Mouse (Mus musculus): Measurements from ENCODE around the gene Tpra1. TPM values are rescaled to one million over a fixed set of nuclear protein-coding genes. Genes with fewer than 3 reads are reported as not detected.

The Tpra1 gene
- polyA plus RNA-seq, 1 experiment from 2014 or later: 76.2 TPM

DNA sequence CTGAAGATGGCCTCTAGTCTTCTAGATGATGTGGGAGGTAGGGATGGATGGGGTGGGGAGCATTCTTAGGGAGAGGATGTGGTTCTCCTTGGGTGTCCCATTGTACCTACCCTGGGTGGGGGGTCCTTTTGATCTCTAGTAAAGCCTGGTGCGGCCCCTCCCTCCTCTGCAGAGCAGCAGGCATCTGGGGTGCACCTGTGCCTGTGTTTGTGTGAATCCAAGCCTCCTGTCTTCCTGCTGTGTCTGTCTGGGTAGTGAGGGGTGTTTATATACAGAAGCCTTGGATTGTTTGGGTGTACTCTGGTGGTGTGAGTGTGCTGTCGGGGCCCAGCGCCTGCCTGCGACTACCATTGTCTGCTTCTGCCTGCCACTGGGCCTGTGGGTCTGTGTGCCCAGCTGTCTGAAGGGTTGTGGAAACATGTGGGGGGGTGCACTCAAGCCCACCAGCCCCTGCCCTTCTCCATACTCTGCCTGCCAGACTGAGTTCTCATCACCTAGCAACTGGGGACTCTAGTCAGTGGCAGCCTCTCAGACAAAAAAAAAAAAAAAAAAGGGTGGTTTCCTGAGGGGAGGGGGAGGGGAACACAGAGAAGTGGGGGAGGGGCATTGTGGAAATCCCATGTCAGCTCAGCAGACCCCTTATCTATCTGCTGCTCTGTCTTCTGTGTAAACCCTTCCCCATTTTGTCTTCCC is 36.1 kb downstream of the Tpra1 start:
- Histone ChIP-seq H3K27me3 (0 out of 2 replicates have a peak, but pooled peaks cover 8% of the 10 kb centered on the region), H3K4me3 (replicated peaks) (no peak overlapping the region), H3K27ac (no peak overlapping the region), H3K4me2 (no peak overlapping the region), H3K36me3 (no peaks in the 10 kb centered on the region), H3K9me3 (no peaks in the 10 kb centered on the region), H3K9ac (replicated peaks) (no peak overlapping the region), H3K4me1 (replicated peaks) (peaks cover 24% of the 10 kb centered on the region)
- WGBS: 32% methylated on average over 4 of the region's 4 CpGs
- no peak for ATAC-seq (ENCODE audit: insufficient number of reproducible peaks, insufficient read depth, low FRiP score, low TSS enrichment, low read depth)

GRCm38 (mm10) chr6:88938664-88939055 is 36.6 kb downstream of the Tpra1 start:
- Histone ChIP-seq H3K4me2 (no peak overlapping the region), H3K27ac (no peak overlapping the region), H3K4me3 (replicated peaks) (no peak overlapping the region), H3K9ac (replicated peaks) (no peak overlapping the region), H3K4me1 (replicated peaks) (peaks cover 24% of the 10 kb centered on the region), H3K9me3 (no peaks in the 10 kb centered on the region), H3K27me3 (0 out of 2 replicates have a peak, but pooled peaks cover 8% of the 10 kb centered on the region), H3K36me3 (no peaks in the 10 kb centered on the region)
- WGBS: 72% methylated on average over 5 of the region's 5 CpGs
- ATAC-seq (ENCODE audit: insufficient number of reproducible peaks, insufficient read depth, low FRiP score, low TSS enrichment, low read depth): no peak

DNA sequence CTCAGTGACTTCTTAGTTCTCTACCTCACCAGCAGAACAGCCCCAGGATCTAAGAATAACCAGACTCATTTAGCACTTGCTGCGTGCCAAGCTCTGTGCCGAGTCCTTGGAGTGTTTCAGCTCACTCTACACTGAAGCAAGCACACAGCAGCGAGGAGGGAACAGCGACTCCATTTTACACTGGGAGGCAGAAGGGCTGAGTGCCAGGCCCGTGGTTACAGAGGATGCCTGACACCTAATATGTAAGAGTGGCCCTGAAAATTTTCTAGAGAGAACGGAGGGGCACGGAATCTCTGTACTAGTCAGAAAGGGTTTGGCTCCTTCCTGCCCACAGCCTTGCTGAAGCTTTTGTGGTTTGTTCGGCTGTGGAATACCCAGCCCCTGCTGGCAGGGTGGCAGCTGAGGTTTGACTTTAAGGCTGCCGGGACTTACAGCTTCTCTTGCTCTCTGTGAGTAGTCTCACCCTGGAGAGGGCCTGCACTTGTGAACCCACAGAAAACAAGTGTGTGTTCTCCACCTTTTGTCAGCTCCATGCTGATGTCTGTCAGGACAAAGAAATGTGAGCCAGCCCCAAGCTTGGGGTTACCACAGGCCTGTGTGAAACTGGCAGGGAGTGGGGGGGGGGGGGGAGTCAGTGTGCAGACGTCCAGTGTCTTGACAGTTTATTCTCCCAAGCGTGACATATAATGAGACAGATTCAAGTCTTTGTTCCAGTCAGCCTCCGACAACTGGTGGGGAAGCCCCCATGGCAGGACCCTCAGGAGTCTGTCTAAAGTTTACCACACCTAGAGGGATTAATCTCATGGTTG is 37.4 kb downstream of the Tpra1 start:
- Histone ChIP-seq H3K9me3 (no peaks in the 10 kb centered on the region), H3K27ac (no peak overlapping the region), H3K4me1 (replicated peaks) (peaks cover 18% of the 10 kb centered on the region), H3K27me3 (0 out of 2 replicates have a peak, but pooled peaks cover 8% of the 10 kb centered on the region), H3K9ac (replicated peaks) (no peak overlapping the region), H3K4me3 (replicated peaks) (no peak overlapping the region), H3K36me3 (no peaks in the 10 kb centered on the region), H3K4me2 (no peak overlapping the region)
- ATAC-seq (ENCODE audit: insufficient number of reproducible peaks, insufficient read depth, low FRiP score, low TSS enrichment, low read depth): no peak
- WGBS: 66% methylated on average over 12 of the region's 12 CpGs

- Histone ChIP-seq H3K27ac (no peak overlapping the region), H3K4me3 (replicated peaks) (no peak overlapping the region), H3K4me1 (replicated peaks) (peaks cover 18% of the 10 kb centered on the region), H3K9ac (replicated peaks) (no peak overlapping the region), H3K36me3 (no peaks in the 10 kb centered on the region), H3K4me2 (no peak overlapping the region), H3K9me3 (no peaks in the 10 kb centered on the region), H3K27me3 (0 out of 2 replicates have a peak, but pooled peaks cover 1% of the 10 kb centered on the region)
- no peak for ATAC-seq (ENCODE audit: insufficient number of reproducible peaks, insufficient read depth, low FRiP score, low TSS enrichment, low read depth)
- WGBS: 82% methylated on average over 9 of the region's 9 CpGs
These were observed 38.3 kb downstream of the Tpra1 start for GRCm38 (mm10) chr6:88940090-88940916.

GRCm38 (mm10) chr6:88941628-88942027 is 39.6 kb downstream of the Tpra1 start:
- Histone ChIP-seq H3K4me2 (no peak overlapping the region), H3K4me1 (replicated peaks) (peaks cover 18% of the 10 kb centered on the region), H3K9ac (replicated peaks) (no peak overlapping the region), H3K36me3 (no peaks in the 10 kb centered on the region), H3K27ac (no peak overlapping the region), H3K4me3 (replicated peaks) (no peak overlapping the region), H3K27me3 (no peaks in the 10 kb centered on the region), H3K9me3 (no peaks in the 10 kb centered on the region)
- no peak for ATAC-seq (ENCODE audit: insufficient number of reproducible peaks, insufficient read depth, low FRiP score, low TSS enrichment, low read depth)
- 80% methylated on average over 4 of the region's 4 CpGs for WGBS

GRCm38 (mm10) chr6:88942595-88942994 is 40.5 kb downstream of the Tpra1 start:
- Histone ChIP-seq H3K9me3 (no peaks in the 10 kb centered on the region), H3K36me3 (no peaks in the 10 kb centered on the region), H3K27me3 (no peaks in the 10 kb centered on the region), H3K9ac (replicated peaks) (no peak overlapping the region), H3K4me1 (replicated peaks) (peaks cover 18% of the 10 kb centered on the region), H3K4me3 (replicated peaks) (no peak overlapping the region), H3K27ac (no peak overlapping the region), H3K4me2 (no peak overlapping the region)
- WGBS: 55% methylated on average over 8 of the region's 8 CpGs
- ATAC-seq (ENCODE audit: insufficient number of reproducible peaks, insufficient read depth, low FRiP score, low TSS enrichment, low read depth): no peak

GRCm38 (mm10) chr6:88943666-88944065 is 41.6 kb downstream of the Tpra1 start:
- no peaks in the 10 kb centered on the region for H3K27me3 ChIP-seq
- no peak overlapping the region for H3K27ac ChIP-seq
- no peak overlapping the region for H3K4me3 ChIP-seq (replicated peaks)
- peaks cover 14% of the 10 kb centered on the region for H3K4me1 ChIP-seq (replicated peaks)
- H3K9me3 ChIP-seq: no peaks in the 10 kb centered on the region
- H3K36me3 ChIP-seq: no peaks in the 10 kb centered on the region
- no peak overlapping the region for H3K9ac ChIP-seq (replicated peaks)
- WGBS: 77% methylated on average over 6 of the region's 6 CpGs
- no peak for ATAC-seq (ENCODE audit: insufficient number of reproducible peaks, insufficient read depth, low FRiP score, low TSS enrichment, low read depth)
- no peak overlapping the region for H3K4me2 ChIP-seq

DNA sequence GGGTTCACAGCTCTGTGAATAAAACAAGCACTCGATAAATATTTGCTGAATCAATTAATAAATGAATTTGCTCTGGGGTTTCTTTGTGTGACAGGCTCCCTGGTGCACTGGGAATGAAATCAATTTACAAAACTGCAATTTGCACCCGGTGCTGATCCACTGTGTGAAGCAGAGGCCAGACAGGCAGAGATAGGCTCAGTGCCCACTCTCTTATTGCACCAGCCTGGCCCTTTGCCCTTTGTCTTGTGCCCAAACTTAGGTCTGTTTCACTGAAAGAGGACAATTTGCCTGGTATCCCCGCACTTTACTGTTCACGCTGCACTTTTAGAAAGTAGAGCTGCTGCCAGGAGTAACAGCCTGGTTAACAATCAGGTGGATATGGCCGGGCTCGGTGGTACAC is 44.4 kb downstream of the Tpra1 start:
- H3K27me3 ChIP-seq: no peaks in the 10 kb centered on the region
- ATAC-seq (ENCODE audit: insufficient number of reproducible peaks, insufficient read depth, low FRiP score, low TSS enrichment, low read depth): no peak
- WGBS: 87% methylated on average over 6 of the region's 6 CpGs
- H3K4me1 ChIP-seq (replicated peaks): peaks cover 7% of the 10 kb centered on the region
- H3K4me3 ChIP-seq (replicated peaks): no peak overlapping the region
- no peaks in the 10 kb centered on the region for H3K9me3 ChIP-seq
- H3K9ac ChIP-seq (replicated peaks): no peak overlapping the region
- no peak overlapping the region for H3K4me2 ChIP-seq
- no peaks in the 10 kb centered on the region for H3K36me3 ChIP-seq
- no peak overlapping the region for H3K27ac ChIP-seq

DNA sequence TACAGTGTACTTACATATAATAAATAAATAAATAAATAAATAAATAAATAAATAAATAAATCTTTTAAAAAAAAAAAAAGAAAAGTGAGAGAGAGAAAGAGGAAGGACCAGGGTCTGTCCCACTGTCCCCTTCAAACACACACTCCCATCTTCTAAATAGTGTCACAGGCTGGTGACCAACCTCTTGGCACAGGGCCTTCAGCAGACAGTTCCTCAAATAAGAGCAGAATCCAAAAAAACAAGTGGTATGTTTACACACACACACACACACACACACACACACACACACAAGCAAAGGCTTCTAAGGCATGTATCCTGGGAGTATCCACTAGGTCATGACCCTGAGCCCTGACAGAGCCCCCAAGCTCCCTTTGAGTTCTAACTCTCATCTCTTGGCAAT is 45.7 kb downstream of the Tpra1 start:
- no peaks in the 10 kb centered on the region for H3K36me3 ChIP-seq
- no peak overlapping the region for H3K9ac ChIP-seq (replicated peaks)
- H3K4me2 ChIP-seq: no peak overlapping the region
- H3K4me1 ChIP-seq (replicated peaks): peaks cover 3% of the 10 kb centered on the region; the same call in 1 of the 2 replicates
- no peaks in the 10 kb centered on the region for H3K27me3 ChIP-seq
- ATAC-seq (ENCODE audit: insufficient number of reproducible peaks, insufficient read depth, low FRiP score, low TSS enrichment, low read depth): no peak
- no peak overlapping the region for H3K27ac ChIP-seq
- no peaks in the 10 kb centered on the region for H3K9me3 ChIP-seq
- no peak overlapping the region for H3K4me3 ChIP-seq (replicated peaks)

GRCm38 (mm10) chr6:88956725-88957124 is 54.7 kb downstream of the Tpra1 start:
- no peak overlapping the region for H3K4me3 ChIP-seq (replicated peaks)
- H3K27me3 ChIP-seq: no peaks in the 10 kb centered on the region
- no peak overlapping the region for H3K9ac ChIP-seq (replicated peaks)
- no peak for ATAC-seq (ENCODE audit: insufficient number of reproducible peaks, insufficient read depth, low FRiP score, low TSS enrichment, low read depth)
- peaks cover 10% of the 10 kb centered on the region; the same call in 1 of the 2 replicates for H3K4me1 ChIP-seq (replicated peaks)
- no peak overlapping the region for H3K4me2 ChIP-seq
- no peaks in the 10 kb centered on the region for H3K36me3 ChIP-seq
- no peaks in the 10 kb centered on the region for H3K9me3 ChIP-seq
- H3K27ac ChIP-seq: no peak overlapping the region
- WGBS: 90% methylated on average over 2 of the region's 2 CpGs

DNA sequence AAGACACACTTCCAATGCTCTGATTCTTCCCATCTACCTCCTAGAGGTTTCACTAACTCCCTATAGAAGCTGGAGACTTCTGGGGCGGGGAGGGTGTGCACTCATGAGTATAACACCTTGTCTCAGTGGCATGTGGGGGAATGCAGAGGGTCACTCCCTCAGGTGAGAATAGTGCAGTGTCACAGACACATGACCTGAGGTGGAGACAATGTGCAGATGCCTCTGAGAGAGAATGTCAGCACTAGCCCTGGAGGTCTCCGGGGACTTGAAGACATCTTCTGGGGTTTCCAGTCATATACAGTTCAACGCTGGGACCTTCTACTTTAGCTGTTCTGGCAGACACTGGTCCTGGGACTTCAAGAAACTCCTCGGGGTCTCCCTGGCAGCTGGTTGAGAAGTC is 55.3 kb downstream of the Tpra1 start:
- WGBS: 77% methylated on average over 4 of the region's 4 CpGs
- H3K27me3 ChIP-seq: no peaks in the 10 kb centered on the region
- no peaks in the 10 kb centered on the region for H3K9me3 ChIP-seq
- H3K27ac ChIP-seq: no peak overlapping the region
- peaks cover 10% of the 10 kb centered on the region; the same call in 1 of the 2 replicates for H3K4me1 ChIP-seq (replicated peaks)
- H3K36me3 ChIP-seq: no peaks in the 10 kb centered on the region
- H3K9ac ChIP-seq (replicated peaks): no peak overlapping the region
- no peak overlapping the region for H3K4me2 ChIP-seq
- no peak for ATAC-seq (ENCODE audit: insufficient number of reproducible peaks, insufficient read depth, low FRiP score, low TSS enrichment, low read depth)
- H3K4me3 ChIP-seq (replicated peaks): no peak overlapping the region
